Mouse (Mus musculus) layer of hippocampus, postnatal 25 days (tissue): ENCODE data around the gene Rnf103. TPM values are rescaled to one million over a fixed set of nuclear protein-coding genes. Genes with fewer than 3 reads are reported as not detected.

Source experiments
- DNase-seq, 2 experiments: peaks; one replicate each; pipeline ENCODE4 v3.0.0; 2022; ENCODE audit warnings: mixed read lengths in 2 of 2, low spot score in 1 of 2; ENCODE audit errors: extremely low spot score in 1 of 2
- total RNA-seq, 2 experiments: library from RNA; stranded (reverse); gene quantifications; 2 replicates each; pipeline ENCODE4 v1.2.3; 2021

The Rnf103 gene
- total RNA-seq, 2 experiments from 2014 or later = 46.0 to 48.3 TPM

GRCm38 (mm10) chr6:71487966-71488365 lies 5.7 kb upstream of the Rnf103 start:
- no peak for DNase-seq

- DNase-seq = no peak
Measured at GRCm38 (mm10) chr6:71492136-71492535, 1.6 kb upstream of the Rnf103 start.

DNA sequence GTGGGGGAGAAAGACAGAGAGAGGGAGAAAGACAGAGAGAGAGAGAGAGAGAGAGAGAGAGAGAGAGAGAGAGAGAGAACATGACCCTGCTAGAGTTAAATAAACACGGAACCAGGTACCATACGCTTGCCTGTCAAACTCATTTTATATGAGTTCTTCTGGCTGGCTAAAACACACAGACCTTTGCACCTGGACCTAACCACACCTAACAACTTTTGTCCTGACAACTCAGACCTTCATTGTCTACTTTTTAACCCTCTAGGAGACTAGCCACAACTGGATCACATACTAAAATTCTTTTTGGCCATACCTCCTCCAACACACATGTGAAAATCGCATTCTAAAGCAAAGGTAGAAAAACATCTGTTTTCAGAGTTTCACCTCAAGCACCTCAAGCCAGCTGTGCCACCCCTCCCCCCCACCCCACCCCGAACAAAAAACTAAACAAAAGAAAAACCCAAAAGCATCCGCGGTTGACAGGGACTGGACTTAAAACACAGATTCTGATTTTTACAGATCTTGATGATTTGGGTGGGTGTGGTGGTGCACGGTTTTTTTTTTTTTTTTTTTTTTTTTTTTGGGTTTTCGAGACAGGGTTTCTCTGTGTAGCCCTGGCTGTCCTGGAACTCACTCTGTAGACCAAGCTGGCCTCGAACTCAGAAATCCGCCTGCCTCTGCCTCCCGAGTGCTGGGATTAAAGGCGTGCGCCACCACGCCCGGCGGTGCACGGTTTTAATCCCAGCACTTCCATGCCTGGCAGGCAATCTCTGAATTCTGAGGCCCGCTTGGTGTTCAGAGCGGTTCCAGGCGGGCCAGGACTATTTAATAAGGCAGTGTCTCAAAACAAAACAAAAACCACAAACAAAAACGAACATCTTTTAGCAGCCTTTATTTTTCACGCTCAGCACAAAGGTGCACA lies 679 bp upstream of the Rnf103 start:
- DNase-seq = no peak

DNA sequence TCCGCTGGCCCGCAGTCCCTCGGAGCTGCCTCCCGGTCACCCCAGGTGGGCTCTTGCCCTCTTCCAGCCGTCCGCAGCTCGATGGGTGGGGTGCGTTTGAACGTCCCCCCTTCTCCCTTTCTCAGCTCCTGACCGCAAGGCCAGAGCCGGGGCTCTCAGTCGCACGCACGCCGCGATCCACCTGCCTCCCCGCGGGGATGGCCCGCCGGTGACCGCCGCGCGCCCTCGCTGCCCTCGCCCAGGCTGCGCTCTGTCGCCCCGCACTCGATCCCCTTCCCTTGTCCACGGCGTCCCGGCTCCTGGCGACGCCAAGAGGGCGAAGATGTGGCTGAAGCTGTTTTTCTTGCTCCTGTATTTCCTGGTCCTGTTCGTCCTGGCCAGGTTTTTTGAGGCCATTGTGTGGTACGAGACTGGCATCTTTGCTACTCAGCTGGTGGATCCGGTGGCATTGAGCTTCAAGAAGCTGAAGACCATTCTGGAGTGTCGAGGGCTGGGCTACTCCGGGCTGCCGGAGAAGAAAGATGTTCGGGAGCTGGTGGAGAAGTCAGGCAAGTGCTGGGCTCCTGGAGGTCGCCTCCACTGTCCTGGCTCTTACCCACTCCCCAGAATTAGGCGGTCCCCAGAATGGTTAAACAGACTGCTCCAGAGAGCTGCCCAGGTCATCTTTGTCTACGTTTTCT lies 787 bp downstream of the Rnf103 start:
- DNase-seq = peak; percentile 33 to 48

DNA sequence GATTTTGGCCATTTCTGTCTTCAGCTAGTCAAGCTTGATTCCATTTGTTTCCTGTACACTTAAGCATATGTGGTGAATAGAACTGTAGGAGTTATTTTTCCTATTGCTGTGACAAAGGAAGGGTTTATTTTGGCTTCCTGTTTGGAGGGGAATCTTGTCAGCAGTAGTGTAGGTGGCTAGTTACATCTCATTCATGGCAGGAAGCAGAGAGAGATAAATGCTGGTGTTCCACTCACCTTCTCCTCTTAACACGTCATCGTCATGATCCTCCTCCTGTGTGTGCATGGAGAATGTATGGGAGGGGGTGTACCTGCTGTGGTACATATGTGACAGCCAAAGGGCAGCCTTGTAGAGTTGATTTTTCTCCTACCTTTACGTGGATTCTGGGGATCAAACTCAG lies 6.9 kb downstream of the Rnf103 start:
- DNase-seq = no peak

GRCm38 (mm10) chr6:71503001-71503400 lies 9.3 kb downstream of the Rnf103 start:
- no peak for DNase-seq

- no peak for DNase-seq
Measured at GRCm38 (mm10) chr6:71503670-71504069, 10.0 kb downstream of the Rnf103 start.

GRCm38 (mm10) chr6:71504091-71504490 lies 10.4 kb downstream of the Rnf103 start:
- DNase-seq = no peak

- DNase-seq = no peak
Measured at GRCm38 (mm10) chr6:71505671-71506070, 12.0 kb downstream of the Rnf103 start.

DNA sequence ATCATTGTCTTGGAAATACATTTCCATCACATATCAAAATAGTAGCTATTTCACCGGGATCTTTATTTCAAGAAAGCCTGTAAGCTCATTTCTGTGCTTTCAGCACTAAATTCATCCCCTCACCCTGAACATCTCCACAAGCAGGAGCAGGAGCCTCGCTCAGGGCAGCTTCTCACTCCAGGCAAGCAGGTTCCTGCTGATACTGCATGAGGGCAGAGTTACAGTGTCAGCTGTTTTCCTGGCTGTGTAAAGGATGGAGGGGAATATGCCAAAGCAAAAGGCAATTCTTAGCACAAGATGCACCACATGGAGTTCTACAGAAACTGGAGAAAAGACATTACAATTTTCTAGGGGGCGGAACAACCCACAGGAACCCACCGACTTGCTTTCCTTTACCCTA lies 25.8 kb downstream of the Rnf103 start:
- DNase-seq = no peak

DNA sequence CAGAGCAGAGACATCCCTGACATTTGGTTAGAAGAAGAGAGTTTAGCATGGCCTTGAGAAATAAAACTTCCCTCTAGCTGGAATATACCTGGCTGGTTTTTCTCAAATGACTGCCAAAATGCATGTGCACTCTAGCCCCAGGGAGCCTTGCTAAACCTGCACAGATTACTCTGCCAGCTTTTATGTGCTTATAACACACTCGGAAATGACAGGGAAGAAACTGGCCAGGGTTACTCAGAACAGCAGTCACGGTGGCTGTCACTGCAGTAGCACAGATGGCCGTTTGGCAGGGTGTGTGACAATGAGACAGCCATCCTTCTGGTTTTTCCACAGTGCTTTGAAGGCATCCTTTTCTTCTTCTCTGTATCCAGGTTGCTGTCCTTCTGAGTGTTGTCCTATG lies 31.9 kb downstream of the Rnf103 start:
- DNase-seq = peak; percentile 19 to 30

GRCm38 (mm10) chr6:71527056-71527455 lies 33.4 kb downstream of the Rnf103 start:
- no peak for DNase-seq

GRCm38 (mm10) chr6:71527826-71528225 lies 34.1 kb downstream of the Rnf103 start:
- DNase-seq = no peak

- DNase-seq = no peak
Measured at GRCm38 (mm10) chr6:71530176-71530575, 36.5 kb downstream of the Rnf103 start.

GRCm38 (mm10) chr6:71537286-71537685 lies 43.6 kb downstream of the Rnf103 start:
- DNase-seq = no peak

- peak; percentile 96 for DNase-seq
Measured at GRCm38 (mm10) chr6:71543686-71544499, 50.2 kb downstream of the Rnf103 start, which contains the start of gene Chmp3. Gene Chmp3 (plus strand): TSS chr6:71543797.

GRCm38 (mm10) chr6:71555507-71555951 lies 61.8 kb downstream of the Rnf103 start:
- no peak for DNase-seq

DNA sequence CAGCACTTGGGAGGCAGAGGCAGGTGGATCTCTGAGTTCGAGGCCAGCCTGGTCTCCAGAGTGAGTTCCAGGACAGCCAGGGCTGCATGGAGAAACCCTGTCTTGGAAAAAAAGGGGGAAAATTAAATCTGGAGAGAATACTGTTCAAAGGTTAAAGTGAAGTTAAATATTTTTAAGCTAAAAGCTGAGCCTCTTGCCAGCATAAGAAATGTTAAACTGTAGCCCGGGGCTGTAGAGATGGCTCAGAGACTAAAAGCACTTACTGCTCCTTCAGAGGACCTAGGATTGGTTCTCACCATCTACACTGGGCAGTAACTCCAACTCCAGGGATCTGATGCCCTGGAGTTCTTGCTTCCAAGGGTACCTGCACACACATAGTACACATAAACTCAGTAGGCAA lies 63.1 kb downstream of the Rnf103 start:
- DNase-seq = no peak
